Mouse (Mus musculus) limb, embryonic 14.5 days (tissue): ENCODE data around the gene Lrrfip1. TPM values are rescaled to one million over a fixed set of nuclear protein-coding genes. Genes with fewer than 3 reads are reported as not detected.

Experiments used
- ATAC-seq: fragments of 200-750 bp; cut with Nextera tagmentation; 2 replicates; pipeline ENCODE4 v1.8.0; 2017; ENCODE audit warnings: low read depth, moderate number of reproducible peaks, moderate TSS enrichment; ENCODE audit not compliant: low FRiP score
- DNase-seq: peaks from one replicate; pipeline ENCODE4 v3.0.0-alpha.2; 2015; ENCODE audit warnings: low spot score
- H3K27ac ChIP-seq: fragments of 300-500 bp; sonication (generic); replicated peaks from 2 replicates; pipeline ENCODE4 v1.5.1; 2014; ENCODE audit warnings: low read depth, mild to moderate bottlenecking, low read length, moderate library complexity, mixed read lengths
- H3K27me3 ChIP-seq: fragments of 300-500 bp; sonication (generic); 2 replicates; pipeline ENCODE4 v1.6.1; 2014; ENCODE audit warnings: low read length, mixed read lengths; ENCODE audit not compliant: control insufficient read depth, insufficient read depth
- H3K36me3 ChIP-seq: fragments of 300-500 bp; sonication (generic); 2 replicates; pipeline ENCODE4 v1.6.1; 2014; ENCODE audit warnings: mild to moderate bottlenecking, low read length, moderate library complexity, mixed read lengths; ENCODE audit not compliant: control insufficient read depth, insufficient read depth
- H3K4me1 ChIP-seq: fragments of 300-500 bp; sonication (generic); 2 replicates; pipeline ENCODE4 v1.6.1; 2014; ENCODE audit warnings: antibody characterized with exemption, low read length, mixed read lengths; ENCODE audit not compliant: control insufficient read depth, insufficient read depth
- H3K4me2 ChIP-seq: fragments of 300-500 bp; sonication (generic); replicated peaks from 2 replicates; pipeline ENCODE4 v1.6.1; 2014; ENCODE audit warnings: low read depth, mild to moderate bottlenecking, low read length, moderate library complexity; ENCODE audit not compliant: severe bottlenecking
- H3K4me3 ChIP-seq: fragments of 300-500 bp; sonication (generic); replicated peaks from 2 replicates; pipeline ENCODE4 v1.5.1; 2014; ENCODE audit warnings: low read length
- H3K9ac ChIP-seq: fragments of 300-500 bp; sonication (generic); 2 replicates; pipeline ENCODE4 v1.6.1; 2014; ENCODE audit warnings: mild to moderate bottlenecking, low read depth, low read length, moderate library complexity; ENCODE audit not compliant: severe bottlenecking
- H3K9me3 ChIP-seq: fragments of 300-500 bp; sonication (generic); 2 replicates; pipeline ENCODE4 v1.6.1; 2016; ENCODE audit warnings: low read length; ENCODE audit not compliant: control insufficient read depth
- POLR2A ChIP-seq: fragments of 200-500 bp; IDR thresholded peaks from 2 replicates; pipeline ENCODE4 v1.8.0; 2012; ENCODE audit warnings: inconsistent platforms, mild to moderate bottlenecking, moderate library complexity, borderline replicate concordance; ENCODE audit not compliant: insufficient read depth, insufficient read length; ENCODE audit errors: extremely low read depth
- WGBS: fragments of 180-500 bp; shearing (Covaris S2); extraction: QIAGEN DNeasy Blood & Tissue Kit; methylation state at CpG from one replicate; pipeline ENCODE4 v1.1.7; 2014; 5-methylcytosine and 5-hydroxymethylcytosine counted together
- polyA plus RNA-seq, 2 experiments: library from polyadenylated mRNA; depleted of rRNA in 1 of 2; stranded (reverse) in 1 of 2; unstranded in 1 of 2; fragments of >200 nt; fragmentation: Nextera tagmentation in 1 of 2; extraction: Ambion mirVana in 1 of 2; gene quantifications; 2 replicates each; pipeline versions ENCODE4 v1.2.1 to v1.2.3; 2012 to 2014

The Lrrfip1 gene
- polyA plus RNA-seq, 2 experiments = 41.6 to 44.3 TPM

DNA sequence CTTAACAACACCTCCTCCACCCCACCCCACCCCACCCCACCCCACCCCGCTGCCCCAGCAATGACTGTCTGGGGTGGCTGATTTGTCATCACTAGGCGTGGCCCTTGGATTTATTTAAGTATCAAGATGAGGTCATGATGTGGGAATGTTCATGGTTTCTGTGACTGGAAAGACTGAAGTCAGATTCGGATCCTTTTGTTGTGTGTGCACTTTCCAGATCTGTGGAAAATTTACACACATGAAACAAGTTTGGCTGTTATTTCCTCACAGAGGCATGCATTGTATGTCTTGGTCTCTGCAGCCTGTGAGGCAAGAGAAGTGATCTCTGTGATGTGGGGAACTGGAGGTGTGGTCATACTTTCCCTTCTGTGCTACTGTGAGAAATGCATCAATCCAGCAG, 96.7 kb downstream of the Lrrfip1 start:
- DNase-seq (peak; percentile 50), ATAC-seq (no peak)
- no peak overlapping the region for H3K4me3 ChIP-seq
- no peak overlapping the region for H3K27ac ChIP-seq
- H3K27me3 ChIP-seq = no peaks in the 10 kb centered on the region
- H3K4me1 ChIP-seq = peaks cover 11% of the 10 kb centered on the region; the same call in 1 of the 2 replicates
- no peak for TF ChIP-seq POLR2A
- H3K36me3 ChIP-seq = no peaks in the 10 kb centered on the region
- no peak overlapping the region for H3K4me2 ChIP-seq
- no peaks in the 10 kb centered on the region for H3K9me3 ChIP-seq
- H3K9ac ChIP-seq = peak overlapping the region; percentile 18; the same call in 1 of the 2 replicates
- WGBS = 69% methylated on average over 3 of the region's 3 CpGs

DNA sequence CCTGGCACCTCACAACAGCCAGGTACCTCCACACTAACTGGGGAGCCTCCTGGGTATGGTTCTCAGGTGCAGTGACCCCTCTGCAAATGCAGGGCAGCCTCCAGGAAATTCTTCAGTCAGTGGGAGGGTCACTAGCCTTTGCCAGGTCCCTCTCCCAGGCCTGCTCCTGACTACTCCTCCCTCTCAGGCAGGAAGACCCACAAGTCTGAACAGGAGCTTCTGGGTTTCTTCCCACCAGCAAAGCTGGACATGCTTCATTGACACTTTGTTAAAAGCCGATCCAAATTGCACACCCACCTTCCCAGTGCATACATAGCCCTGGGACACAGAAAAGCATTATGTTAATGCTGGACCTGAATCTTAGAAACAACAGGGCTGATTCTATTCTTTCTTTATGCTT, 97.3 kb downstream of the Lrrfip1 start:
- Histone ChIP-seq H3K4me2 (no peak overlapping the region), H3K9ac (no peak overlapping the region), H3K27ac (no peak overlapping the region), H3K9me3 (no peaks in the 10 kb centered on the region), H3K36me3 (peaks cover under 1% of the 10 kb centered on the region; the same call in 1 of the 2 replicates), H3K4me1 (peaks cover 11% of the 10 kb centered on the region; the same call in 1 of the 2 replicates), H3K4me3 (no peak overlapping the region), H3K27me3 (no peaks in the 10 kb centered on the region)
- no peak for DNase-seq
- TF ChIP-seq POLR2A = no peak
- WGBS = 39% methylated on average over 1 of the region's 1 CpGs
- ATAC-seq = no peak

DNA sequence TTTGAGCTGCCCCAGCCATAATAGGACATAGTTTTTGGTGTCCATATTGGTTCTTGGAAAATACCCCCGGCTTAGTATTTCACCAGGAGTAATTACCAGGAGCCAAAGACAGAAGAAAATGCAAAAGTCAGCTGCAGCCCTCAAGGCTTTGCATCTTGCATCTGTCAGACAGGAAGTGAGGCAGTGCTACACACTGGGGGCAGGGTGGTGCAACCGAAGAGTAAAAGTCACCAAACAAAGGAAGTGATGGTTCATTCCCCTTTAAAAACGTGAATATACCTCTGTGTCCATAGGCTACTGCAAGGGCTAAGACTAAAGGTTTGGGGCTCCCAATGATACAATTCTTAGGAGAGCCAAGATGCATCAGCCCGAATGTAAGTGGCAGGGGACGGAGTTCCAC, 98.0 kb downstream of the Lrrfip1 start:
- DNase-seq (no peak), ATAC-seq (no peak)
- Histone ChIP-seq H3K36me3 (peaks cover 7% of the 10 kb centered on the region; the same call in 1 of the 2 replicates), H3K27me3 (no peaks in the 10 kb centered on the region), H3K27ac (no peak overlapping the region), H3K9ac (no peak overlapping the region), H3K4me2 (no peak overlapping the region), H3K4me1 (peaks cover 11% of the 10 kb centered on the region; the same call in 1 of the 2 replicates), H3K4me3 (no peak overlapping the region), H3K9me3 (no peaks in the 10 kb centered on the region)
- WGBS = 69% methylated on average over 5 of the region's 5 CpGs
- TF ChIP-seq POLR2A = no peak

DNA sequence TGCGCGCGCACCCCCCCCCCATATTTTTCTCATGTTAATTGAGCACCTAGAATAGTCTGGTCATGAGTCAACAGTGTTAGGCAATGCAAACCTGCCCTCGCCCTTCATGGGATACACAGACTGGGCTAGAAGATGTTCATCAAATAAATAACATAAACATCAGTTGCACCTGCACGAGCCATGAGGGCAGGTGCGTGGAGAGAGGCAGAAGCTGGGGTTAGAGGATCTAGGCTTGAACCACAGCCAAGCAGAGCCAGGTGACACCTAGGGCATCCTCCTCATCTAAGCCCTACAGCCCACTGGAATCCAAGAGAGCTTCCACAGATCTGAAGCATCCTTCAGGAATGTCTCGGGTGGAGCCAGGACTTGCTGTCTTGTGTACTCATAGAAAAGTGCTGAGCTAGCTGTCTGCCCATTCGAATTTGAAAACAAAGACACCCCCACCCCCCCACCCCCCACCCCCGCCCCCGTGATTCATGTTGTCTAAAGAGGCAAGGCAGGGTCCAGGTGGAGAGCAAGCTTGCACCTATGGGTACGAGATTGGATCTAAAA, 98.8 kb downstream of the Lrrfip1 start:
- ATAC-seq (no peak), DNase-seq (no peak)
- H3K27me3 ChIP-seq = no peaks in the 10 kb centered on the region
- H3K9ac ChIP-seq = no peak overlapping the region
- peaks cover 7% of the 10 kb centered on the region; the same call in 1 of the 2 replicates for H3K36me3 ChIP-seq
- H3K4me1 ChIP-seq = peaks cover 11% of the 10 kb centered on the region; the same call in 1 of the 2 replicates
- H3K4me3 ChIP-seq = no peak overlapping the region
- no peaks in the 10 kb centered on the region for H3K9me3 ChIP-seq
- 91% methylated on average over 11 of the region's 11 CpGs for WGBS
- H3K4me2 ChIP-seq = no peak overlapping the region
- H3K27ac ChIP-seq = no peak overlapping the region
- TF ChIP-seq POLR2A = no peak

DNA sequence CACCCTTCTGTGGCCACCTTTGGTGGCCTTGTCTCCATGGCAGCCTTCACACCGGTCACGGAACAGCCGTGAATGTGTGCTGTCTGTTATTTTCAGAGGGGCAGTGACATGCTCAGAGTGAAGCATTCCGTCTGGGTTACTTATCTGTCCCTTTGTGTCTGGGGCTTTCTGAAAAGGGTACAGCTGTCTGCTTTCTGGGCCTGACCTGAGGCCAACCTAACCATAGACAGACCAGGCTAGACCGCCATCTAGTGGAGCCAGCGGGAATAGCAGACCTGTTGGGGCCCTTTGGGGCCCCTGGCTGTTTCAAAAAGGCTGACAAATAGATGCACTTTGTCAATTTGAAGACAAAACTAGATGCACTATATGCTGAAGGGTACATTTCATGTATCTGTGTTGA, 100.3 kb downstream of the Lrrfip1 start:
- peaks cover 7% of the 10 kb centered on the region; the same call in 1 of the 2 replicates for H3K36me3 ChIP-seq
- peaks cover 11% of the 10 kb centered on the region; the same call in 1 of the 2 replicates for H3K4me1 ChIP-seq
- no peak overlapping the region for H3K27ac ChIP-seq
- no peak overlapping the region for H3K4me2 ChIP-seq
- WGBS = 20% methylated on average over 6 of the region's 6 CpGs
- DNase-seq = peak; percentile 59
- peak; percentile 57 for ATAC-seq
- no peak overlapping the region for H3K9ac ChIP-seq
- no peaks in the 10 kb centered on the region for H3K27me3 ChIP-seq
- no peak for TF ChIP-seq POLR2A
- no peak overlapping the region for H3K4me3 ChIP-seq
- no peaks in the 10 kb centered on the region for H3K9me3 ChIP-seq
